Mouse (Mus musculus): ENCODE measurements at regions not wholly inside any gene's neighbourhood (a gene's known extent, or its start where the extent isn't known, plus 50 kb on each side); places are given as distances from the start of the nearest gene placed in this dataset.

- WGBS = 54% methylated on average over 3 of the region's 3 CpGs
- no peak for TF ChIP-seq POLR2A (IDR thresholded peaks at IDR 0.05; ENCODE audit: insufficient read depth, low read depth, low read length)
- TF ChIP-seq CTCF (IDR thresholded peaks at IDR 0.05; ENCODE audit: insufficient read depth, low read depth, low read length) = no peak
- H3K4me3 ChIP-seq (ENCODE audit: insufficient read depth, low read depth, low read length) = no peak overlapping the region
- no peak overlapping the region for H3K27ac ChIP-seq (ENCODE audit: insufficient read depth, low read depth, low read length)
- 0 out of 2 replicates have a peak, but pooled peaks cover 3% of the 10 kb centered on the region for H3K4me1 ChIP-seq (ENCODE audit: control insufficient read depth, insufficient read depth, low read length)
Observed at GRCm38 (mm10) chr5:126651367-126651766, 590.2 kb upstream of the Tmem132c start.

- WGBS = 91% methylated on average over 4 of the region's 4 CpGs
- no peak overlapping the region for H3K4me3 ChIP-seq (ENCODE audit: insufficient read depth, low read depth, low read length)
- no peak for TF ChIP-seq CTCF (IDR thresholded peaks at IDR 0.05; ENCODE audit: insufficient read depth, low read depth, low read length)
- TF ChIP-seq POLR2A (IDR thresholded peaks at IDR 0.05; ENCODE audit: insufficient read depth, low read depth, low read length) = no peak
- no peak overlapping the region for H3K27ac ChIP-seq (ENCODE audit: insufficient read depth, low read depth, low read length)
- H3K4me1 ChIP-seq (ENCODE audit: control insufficient read depth, insufficient read depth, low read length) = no peaks in the 10 kb centered on the region
Observed at GRCm38 (mm10) chr5:126662648-126663047, 579.0 kb upstream of the Tmem132c start.

GRCm38 (mm10) chr5:126671156-126671555 is 570.5 kb upstream of the Tmem132c start:
- Histone ChIP-seq H3K27ac (ENCODE audit: insufficient read depth, low read depth, low read length) (no peak overlapping the region), H3K4me3 (ENCODE audit: insufficient read depth, low read depth, low read length) (no peak overlapping the region), H3K4me1 (ENCODE audit: control insufficient read depth, insufficient read depth, low read length) (no peaks in the 10 kb centered on the region)
- no peak for TF ChIP-seq CTCF (IDR thresholded peaks at IDR 0.05; ENCODE audit: insufficient read depth, low read depth, low read length)
- no peak for TF ChIP-seq POLR2A (IDR thresholded peaks at IDR 0.05; ENCODE audit: insufficient read depth, low read depth, low read length)
- 89% methylated on average over 1 of the region's 1 CpGs for WGBS

GRCm38 (mm10) chr5:126680262-126680661 is 561.3 kb upstream of the Tmem132c start:
- TF ChIP-seq CTCF (IDR thresholded peaks at IDR 0.05; ENCODE audit: insufficient read depth, low read depth, low read length) (no peak), POLR2A (IDR thresholded peaks at IDR 0.05; ENCODE audit: insufficient read depth, low read depth, low read length) (no peak)
- Histone ChIP-seq H3K27ac (ENCODE audit: insufficient read depth, low read depth, low read length) (no peak overlapping the region), H3K4me3 (ENCODE audit: insufficient read depth, low read depth, low read length) (no peak overlapping the region), H3K4me1 (ENCODE audit: control insufficient read depth, insufficient read depth, low read length) (no peaks in the 10 kb centered on the region)
- WGBS = 82% methylated on average over 6 of the region's 6 CpGs

GRCm38 (mm10) chr5:126699314-126699713 is 542.3 kb upstream of the Tmem132c start:
- 48% methylated on average over 4 of the region's 4 CpGs for WGBS
- Histone ChIP-seq H3K4me3 (ENCODE audit: insufficient read depth, low read depth, low read length) (no peak overlapping the region), H3K4me1 (ENCODE audit: control insufficient read depth, insufficient read depth, low read length) (peaks cover 4% of the 10 kb centered on the region; the same call in 1 of the 2 replicates), H3K27ac (ENCODE audit: insufficient read depth, low read depth, low read length) (no peak overlapping the region)
- no peak for TF ChIP-seq POLR2A (IDR thresholded peaks at IDR 0.05; ENCODE audit: insufficient read depth, low read depth, low read length)
- TF ChIP-seq CTCF (IDR thresholded peaks at IDR 0.05; ENCODE audit: insufficient read depth, low read depth, low read length) = no peak

GRCm38 (mm10) chr5:126703516-126704282 is 537.9 kb upstream of the Tmem132c start:
- WGBS = 46% methylated on average over 8 of the region's 8 CpGs
- Histone ChIP-seq H3K4me3 (ENCODE audit: insufficient read depth, low read depth, low read length) (no peak overlapping the region), H3K27ac (ENCODE audit: insufficient read depth, low read depth, low read length) (no peak overlapping the region), H3K4me1 (ENCODE audit: control insufficient read depth, insufficient read depth, low read length) (no peaks in the 10 kb centered on the region)
- TF ChIP-seq CTCF (IDR thresholded peaks at IDR 0.05; ENCODE audit: insufficient read depth, low read depth, low read length) = no peak
- TF ChIP-seq POLR2A (IDR thresholded peaks at IDR 0.05; ENCODE audit: insufficient read depth, low read depth, low read length) = no peak

- TF ChIP-seq CTCF (IDR thresholded peaks at IDR 0.05; ENCODE audit: insufficient read depth, low read depth, low read length) (no peak), POLR2A (IDR thresholded peaks at IDR 0.05; ENCODE audit: insufficient read depth, low read depth, low read length) (no peak)
- no peak overlapping the region for H3K27ac ChIP-seq (ENCODE audit: insufficient read depth, low read depth, low read length)
- H3K4me3 ChIP-seq (ENCODE audit: insufficient read depth, low read depth, low read length) = no peak overlapping the region
- H3K4me1 ChIP-seq (ENCODE audit: control insufficient read depth, insufficient read depth, low read length) = no peaks in the 10 kb centered on the region
- 77% methylated on average over 11 of the region's 11 CpGs for WGBS
Observed at GRCm38 (mm10) chr5:126705871-126706270, 535.7 kb upstream of the Tmem132c start.

- no peaks in the 10 kb centered on the region for H3K4me1 ChIP-seq (ENCODE audit: control insufficient read depth, insufficient read depth, low read length)
- H3K27ac ChIP-seq (ENCODE audit: insufficient read depth, low read depth, low read length) = no peak overlapping the region
- WGBS = 81% methylated on average over 4 of the region's 4 CpGs
- no peak overlapping the region for H3K4me3 ChIP-seq (ENCODE audit: insufficient read depth, low read depth, low read length)
- TF ChIP-seq CTCF (IDR thresholded peaks at IDR 0.05; ENCODE audit: insufficient read depth, low read depth, low read length) (no peak), POLR2A (IDR thresholded peaks at IDR 0.05; ENCODE audit: insufficient read depth, low read depth, low read length) (no peak)
Observed at GRCm38 (mm10) chr5:126706701-126707100, 534.9 kb upstream of the Tmem132c start.

GRCm38 (mm10) chr5:126714672-126715071 is 526.9 kb upstream of the Tmem132c start:
- Histone ChIP-seq H3K27ac (ENCODE audit: insufficient read depth, low read depth, low read length) (no peak overlapping the region), H3K4me1 (ENCODE audit: control insufficient read depth, insufficient read depth, low read length) (peaks cover 7% of the 10 kb centered on the region; the same call in 1 of the 2 replicates), H3K4me3 (ENCODE audit: insufficient read depth, low read depth, low read length) (no peak overlapping the region)
- TF ChIP-seq POLR2A (IDR thresholded peaks at IDR 0.05; ENCODE audit: insufficient read depth, low read depth, low read length) (no peak), CTCF (IDR thresholded peaks at IDR 0.05; ENCODE audit: insufficient read depth, low read depth, low read length) (no peak)
- 27% methylated on average over 6 of the region's 6 CpGs for WGBS
